Mouse (Mus musculus): ENCODE measurements around the gene Celsr1.
"Not testable (repeated sequence)": the region's sequence is repeated elsewhere in the genome, so short reads cannot be mapped to it uniquely, and the experiment has no call there.

Celsr1 gene

GRCm38 (mm10) chr15:85879498-85879895 is 154.1 kb downstream of the Celsr1 start:
- DNase-seq: peak in 1 of 2 experiments; percentile 42

- peak; percentile 92 for DNase-seq
These were observed 154.6 kb downstream of the Celsr1 start, which contains the start of gene Trmu for GRCm38 (mm10) chr15:85878848-85879497. Gene Trmu, plus strand, starts transcription at chr15:85879312.

- no peak for DNase-seq
These were observed 156.2 kb downstream of the Celsr1 start for GRCm38 (mm10) chr15:85877336-85877735.

GRCm38 (mm10) chr15:85867696-85868095 is 165.9 kb downstream of the Celsr1 start:
- peak; percentile 76 to 79 for DNase-seq

GRCm38 (mm10) chr15:85865913-85866312 is 167.7 kb downstream of the Celsr1 start:
- not testable (repeated sequence) for DNase-seq

- peak; percentile 92 to 98 for DNase-seq
These were observed 174.0 kb downstream of the Celsr1 start, which contains the start of gene Gtse1 for GRCm38 (mm10) chr15:85859490-85860031. Gene Gtse1, plus strand, starts transcription at chr15:85859745.

- DNase-seq: peak in 1 of 2 experiments; percentile 23
These were observed 174.5 kb downstream of the Celsr1 start for GRCm38 (mm10) chr15:85858980-85859489.

- peak in 1 of 2 experiments; percentile 29 for DNase-seq
These were observed 181.8 kb downstream of the Celsr1 start for GRCm38 (mm10) chr15:85851656-85852392.

Measured in cerebellum, adult 18-20 months (tissue).